Mouse (Mus musculus) stomach, postnatal 0 days (tissue): ENCODE measurements at regions not wholly inside any gene's neighbourhood (a gene's known extent, or its start where the extent isn't known, plus 50 kb on each side); places are given as distances from the start of the nearest gene placed in this dataset.

Experiments
- ATAC-seq: fragments of 200-750 bp; cut with Nextera tagmentation; 2 replicates; pipeline ENCODE4 v1.8.0; 2017; ENCODE audit not compliant: low FRiP score, low TSS enrichment
- DNase-seq: peaks from one replicate; pipeline ENCODE4 v3.0.0-alpha.2; 2016; ENCODE audit warnings: low spot score
- H3K27ac ChIP-seq: fragments of 300-500 bp; sonication (generic); replicated peaks from 2 replicates; pipeline ENCODE4 v1.5.1; 2014; ENCODE audit warnings: mild to moderate bottlenecking, control low read depth
- H3K27me3 ChIP-seq: fragments of 300-500 bp; sonication (generic); 2 replicates; pipeline ENCODE4 v1.6.1; 2014; ENCODE audit warnings: low read length; ENCODE audit not compliant: control insufficient read depth, insufficient read depth
- H3K36me3 ChIP-seq: fragments of 300-500 bp; sonication (generic); 2 replicates; pipeline ENCODE4 v1.6.1; 2014; ENCODE audit warnings: low read length, mixed read lengths; ENCODE audit not compliant: control insufficient read depth, insufficient read depth
- H3K4me1 ChIP-seq: fragments of 300-500 bp; sonication (generic); replicated peaks from 2 replicates; pipeline ENCODE4 v1.6.1; 2014; ENCODE audit warnings: antibody characterized with exemption; ENCODE audit not compliant: control insufficient read depth, insufficient read depth
- H3K4me2 ChIP-seq: fragments of 300-500 bp; sonication (generic); replicated peaks from 2 replicates; pipeline ENCODE4 v1.6.1; 2014; ENCODE audit warnings: low read depth, mild to moderate bottlenecking, control low read depth, moderate library complexity
- H3K4me3 ChIP-seq: fragments of 300-500 bp; sonication (generic); 2 replicates; pipeline ENCODE4 v1.5.1; 2014; ENCODE audit warnings: low read depth, low read length, control low read depth
- H3K9ac ChIP-seq: fragments of 300-500 bp; sonication (generic); 2 replicates; pipeline ENCODE4 v1.6.1; 2014; ENCODE audit warnings: mild to moderate bottlenecking, low read length, control low read depth, mixed read lengths
- H3K9me3 ChIP-seq: fragments of 300-500 bp; sonication (generic); 2 replicates; pipeline ENCODE4 v1.6.1; 2016; ENCODE audit warnings: low read length; ENCODE audit not compliant: control insufficient read depth
- CTCF ChIP-seq: IDR thresholded peaks from 2 replicates; pipeline ENCODE4 v1.5.1; 2016; ENCODE audit warnings: antibody characterized with exemption, low read depth, mild to moderate bottlenecking, moderate library complexity
- EP300 ChIP-seq: optimal IDR thresholded peaks from 2 replicates; pipeline ENCODE3; 2016; ENCODE audit warnings: antibody characterized with exemption
- WGBS: fragments of 180-500 bp; shearing (Covaris S2); extraction: QIAGEN DNeasy Blood & Tissue Kit; methylation state at CpG from one replicate; pipeline ENCODE4 v1.1.7; 2014; 5-methylcytosine and 5-hydroxymethylcytosine counted together

DNA sequence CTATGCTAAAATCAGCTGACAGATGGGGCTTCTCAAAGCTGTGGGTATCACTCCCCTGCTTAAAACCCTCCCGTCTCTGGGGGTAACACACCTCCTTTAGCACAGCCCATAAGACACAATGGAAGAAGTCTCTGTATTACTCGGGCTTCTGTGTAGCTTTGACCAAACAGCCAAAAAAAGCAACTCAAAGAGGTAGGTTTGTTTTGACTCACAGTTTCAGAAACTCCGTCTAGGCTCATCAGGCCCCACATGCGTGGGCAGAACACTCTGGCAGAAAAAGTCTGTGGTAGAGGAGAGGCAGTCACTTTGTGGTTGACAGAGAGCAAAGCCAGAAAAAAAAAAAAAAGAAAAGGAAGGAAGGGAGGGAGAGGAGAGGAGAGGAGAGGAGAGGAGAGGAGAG is 133.8 kb downstream of the Rps15a start:
- Histone ChIP-seq H3K9ac (no peak overlapping the region), H3K27me3 (no peaks in the 10 kb centered on the region), H3K4me1 (no peaks in the 10 kb centered on the region), H3K9me3 (no peaks in the 10 kb centered on the region), H3K36me3 (no peaks in the 10 kb centered on the region), H3K4me2 (no peak overlapping the region), H3K27ac (no peak overlapping the region), H3K4me3 (no peak overlapping the region)
- 74% methylated on average over 4 of the region's 4 CpGs for WGBS
- ATAC-seq (no peak), DNase-seq (no peak)
- TF ChIP-seq EP300, result no peak
- TF ChIP-seq CTCF, result no peak

DNA sequence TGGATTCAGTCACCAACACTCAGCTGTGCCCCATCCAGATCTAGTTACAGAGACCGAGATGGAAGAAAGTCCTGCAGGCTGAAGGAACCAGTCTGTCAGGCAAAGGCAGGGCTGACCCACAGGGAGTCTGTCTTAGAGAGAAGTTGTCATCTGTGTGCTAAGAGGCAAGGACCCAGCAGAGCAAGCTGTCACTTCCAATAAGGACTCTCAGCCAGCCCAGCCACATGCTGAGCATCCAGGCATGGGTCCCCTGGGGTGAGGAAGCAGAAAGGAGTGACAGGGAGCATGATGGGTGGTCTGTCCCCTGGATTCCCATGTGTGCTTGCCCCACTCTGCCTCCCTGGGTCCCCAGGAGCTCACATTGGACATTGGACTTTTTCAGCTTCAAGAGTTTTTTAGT is 144.8 kb downstream of the Rps15a start:
- Histone ChIP-seq H3K27me3 (no peaks in the 10 kb centered on the region), H3K9me3 (no peaks in the 10 kb centered on the region), H3K36me3 (no peaks in the 10 kb centered on the region), H3K27ac (no peak overlapping the region), H3K4me3 (no peak overlapping the region), H3K4me1 (no peaks in the 10 kb centered on the region), H3K9ac (no peak overlapping the region), H3K4me2 (no peak overlapping the region)
- ATAC-seq (no peak), DNase-seq (no peak)
- TF ChIP-seq EP300, result no peak
- TF ChIP-seq CTCF, result no peak
- 35% methylated on average over 1 of the region's 1 CpGs for WGBS

DNA sequence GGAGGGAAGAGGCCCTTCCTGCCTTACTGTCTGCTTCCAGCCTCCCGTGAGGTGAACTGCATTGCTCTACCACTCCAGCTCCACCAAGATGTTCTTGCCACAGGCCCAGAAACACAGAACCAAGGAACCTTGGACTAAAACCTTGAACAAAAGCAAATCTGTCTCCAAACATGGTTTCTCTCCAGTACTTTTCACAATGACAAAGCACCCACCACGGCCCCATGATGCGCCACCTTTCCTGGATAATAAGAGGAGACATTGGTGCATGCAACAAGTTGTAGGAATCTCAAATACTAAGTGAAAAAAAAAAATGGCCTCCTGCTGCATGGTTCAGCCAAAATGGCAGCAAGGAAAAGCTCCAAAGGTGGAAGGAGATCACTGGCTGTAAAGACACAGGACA is 172.6 kb downstream of the Rps15a start:
- Histone ChIP-seq H3K36me3 (no peaks in the 10 kb centered on the region), H3K27me3 (no peaks in the 10 kb centered on the region), H3K4me3 (no peak overlapping the region), H3K27ac (no peak overlapping the region), H3K4me2 (no peak overlapping the region), H3K4me1 (no peaks in the 10 kb centered on the region), H3K9ac (no peak overlapping the region), H3K9me3 (no peaks in the 10 kb centered on the region)
- DNase-seq (no peak), ATAC-seq (no peak)
- TF ChIP-seq EP300 (no peak), CTCF (no peak)
- WGBS, result 95% methylated on average over 3 of the region's 3 CpGs

DNA sequence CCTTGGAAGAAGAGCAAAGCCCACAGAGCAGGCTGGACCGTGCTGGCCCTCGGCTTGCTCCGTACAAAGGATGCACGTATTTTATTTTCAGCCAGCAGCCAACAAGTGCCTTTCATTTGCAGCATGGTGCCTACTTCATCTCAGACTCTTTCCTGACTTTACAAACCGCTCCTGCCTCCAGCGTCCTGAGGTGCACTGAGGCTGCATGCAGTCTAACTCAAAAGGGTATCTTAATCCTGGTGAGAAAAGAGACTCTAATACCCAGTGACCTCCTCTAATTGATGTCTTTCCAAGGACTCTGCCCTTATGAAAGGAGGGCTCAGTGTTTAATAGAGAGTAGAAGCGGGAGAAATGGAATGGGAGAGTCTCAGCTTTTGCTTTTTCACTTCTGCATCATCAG is 176.4 kb downstream of the Rps15a start:
- DNase-seq, result no peak
- no peak for ATAC-seq
- Histone ChIP-seq H3K4me2 (no peak overlapping the region), H3K27me3 (no peaks in the 10 kb centered on the region), H3K9me3 (no peaks in the 10 kb centered on the region), H3K27ac (no peak overlapping the region), H3K9ac (no peak overlapping the region), H3K4me1 (no peaks in the 10 kb centered on the region), H3K4me3 (no peak overlapping the region), H3K36me3 (no peaks in the 10 kb centered on the region)
- TF ChIP-seq CTCF, result no peak
- TF ChIP-seq EP300, result no peak
- WGBS, result 63% methylated on average over 7 of the region's 7 CpGs

DNA sequence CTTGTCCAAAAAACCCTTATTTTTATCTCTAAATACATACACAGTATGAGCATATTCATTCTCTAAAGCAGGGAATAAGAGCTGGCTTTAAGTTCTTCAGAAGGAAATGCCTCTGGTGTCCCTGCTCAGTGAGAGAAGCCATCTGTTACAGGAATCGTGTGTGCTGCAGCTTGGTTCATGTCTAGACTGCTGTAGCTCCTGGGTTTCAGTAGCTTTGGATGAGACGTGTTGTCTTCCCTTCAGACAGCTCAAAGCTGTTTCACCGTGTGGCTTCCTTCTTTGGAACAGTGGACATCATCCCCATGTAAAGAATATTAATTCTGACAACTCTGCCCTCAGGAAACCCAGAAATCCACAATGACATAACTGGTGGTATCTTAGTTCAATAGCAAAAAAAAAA is 181.1 kb downstream of the Rps15a start:
- Histone ChIP-seq H3K4me3 (no peak overlapping the region), H3K4me1 (no peaks in the 10 kb centered on the region), H3K27me3 (no peaks in the 10 kb centered on the region), H3K9ac (no peak overlapping the region), H3K27ac (no peak overlapping the region), H3K4me2 (no peak overlapping the region), H3K9me3 (no peaks in the 10 kb centered on the region), H3K36me3 (no peaks in the 10 kb centered on the region)
- no peak for DNase-seq
- no peak for ATAC-seq
- TF ChIP-seq EP300 (no peak), CTCF (no peak)
- WGBS, result 40% methylated on average over 3 of the region's 3 CpGs

DNA sequence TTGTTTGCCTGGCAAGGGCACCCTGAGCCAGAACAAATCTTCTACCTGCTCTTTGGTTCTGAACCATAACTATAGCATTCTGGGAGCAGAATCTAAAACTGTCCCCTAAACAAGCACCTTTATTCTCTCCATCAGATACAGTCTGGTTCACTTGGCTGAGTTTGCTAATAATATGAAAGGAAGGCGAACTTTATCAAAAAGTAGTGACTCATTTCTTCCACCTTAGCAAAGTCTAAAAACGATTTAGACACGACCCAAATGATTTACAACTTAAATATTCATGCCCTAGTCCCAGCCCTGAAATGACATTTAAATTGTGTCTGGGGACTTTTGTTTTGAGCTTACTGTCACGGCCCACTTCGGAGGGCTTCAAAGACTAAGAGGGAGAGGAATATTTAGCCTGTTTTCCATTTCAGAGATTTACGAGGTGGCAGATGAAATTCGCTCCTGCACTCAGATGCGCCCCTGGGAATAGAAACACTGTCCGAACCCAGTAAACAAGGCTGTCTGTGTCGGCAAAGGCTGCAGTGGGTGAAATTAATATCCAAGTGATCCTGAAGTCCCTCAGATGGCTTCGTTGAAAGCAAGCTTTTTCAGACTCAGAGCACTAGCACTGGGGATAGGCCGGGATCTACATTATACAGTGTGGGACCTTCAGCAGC is 184.6 kb downstream of the Rps15a start:
- ATAC-seq, result no peak

More for the DNA sequence above, 184.6 kb downstream of the Rps15a start:
- Histone ChIP-seq H3K9me3 (no peaks in the 10 kb centered on the region), H3K36me3 (no peaks in the 10 kb centered on the region), H3K27ac (no peak overlapping the region), H3K4me3 (no peak overlapping the region), H3K27me3 (no peaks in the 10 kb centered on the region), H3K4me1 (no peaks in the 10 kb centered on the region), H3K9ac (no peak overlapping the region), H3K4me2 (no peak overlapping the region)
- no peak for DNase-seq
- WGBS, result 63% methylated on average over 12 of the region's 12 CpGs
- no peak for TF ChIP-seq EP300
- TF ChIP-seq CTCF, result no peak
